Mouse (Mus musculus) MN1 (cell line): ENCODE results near the gene Tle2.

Experiments
- DNase-seq: peaks from one replicate; pipeline ENCODE4 v3.0.0-alpha.2; 2016; ENCODE audit warnings: low spot score

The Tle2 gene

GRCm38 (mm10) chr10:81574081-81575056, at the start of gene Tle2:
Tle2 (plus strand) TSS chr10:81574561.
- no peak for DNase-seq

- DNase-seq, result no peak
These were observed 49.2 kb upstream of the Tle2 start for GRCm38 (mm10) chr10:81525017-81525694.

- DNase-seq, result peak; percentile 84
These were observed 47.6 kb upstream of the Tle2 start for GRCm38 (mm10) chr10:81526779-81527178.

- no peak for DNase-seq
These were observed 39.5 kb upstream of the Tle2 start for GRCm38 (mm10) chr10:81534826-81535225.

- no peak for DNase-seq
These were observed 37.6 kb upstream of the Tle2 start for GRCm38 (mm10) chr10:81536734-81537133.

GRCm38 (mm10) chr10:81537429-81537828, 36.9 kb upstream of the Tle2 start:
- DNase-seq, result no peak

GRCm38 (mm10) chr10:81538321-81539048, 35.9 kb upstream of the Tle2 start:
- no peak for DNase-seq

- DNase-seq, result no peak
These were observed 33.0 kb upstream of the Tle2 start for GRCm38 (mm10) chr10:81541363-81541762.

- peak; percentile 32 for DNase-seq
These were observed 32.6 kb upstream of the Tle2 start for GRCm38 (mm10) chr10:81541803-81542202.

GRCm38 (mm10) chr10:81542727-81543460, 31.5 kb upstream of the Tle2 start:
- no peak for DNase-seq

- no peak for DNase-seq
These were observed 30.7 kb upstream of the Tle2 start for GRCm38 (mm10) chr10:81543633-81544032.

GRCm38 (mm10) chr10:81544296-81545160, 29.8 kb upstream of the Tle2 start:
- DNase-seq, result no peak

- DNase-seq, result peak; percentile 99
These were observed 29.1 kb upstream of the Tle2 start, which contains the start of gene Gna11 for GRCm38 (mm10) chr10:81545161-81545747. Gna11 (minus strand) TSS chr10:81545190.

- no peak for DNase-seq
These were observed 28.0 kb upstream of the Tle2 start for GRCm38 (mm10) chr10:81546332-81546731.

GRCm38 (mm10) chr10:81546788-81547571, 27.4 kb upstream of the Tle2 start:
- no peak for DNase-seq

- no peak for DNase-seq
These were observed 25.4 kb upstream of the Tle2 start for GRCm38 (mm10) chr10:81548944-81549343.

GRCm38 (mm10) chr10:81550257-81550656, 24.1 kb upstream of the Tle2 start:
- DNase-seq, result peak; percentile 72

- peak; percentile 95 for DNase-seq
These were observed 22.7 kb upstream of the Tle2 start for GRCm38 (mm10) chr10:81551597-81552102.

- no peak for DNase-seq
These were observed 21.1 kb upstream of the Tle2 start for GRCm38 (mm10) chr10:81553232-81553631.
